Mouse (Mus musculus): ENCODE measurements around the gene Lrrc10b. TPM values are rescaled to one million over a fixed set of nuclear protein-coding genes. Genes with fewer than 3 reads are reported as not detected.

Lrrc10b gene
- polyA plus RNA-seq, 1 experiment = not detected

DNA sequence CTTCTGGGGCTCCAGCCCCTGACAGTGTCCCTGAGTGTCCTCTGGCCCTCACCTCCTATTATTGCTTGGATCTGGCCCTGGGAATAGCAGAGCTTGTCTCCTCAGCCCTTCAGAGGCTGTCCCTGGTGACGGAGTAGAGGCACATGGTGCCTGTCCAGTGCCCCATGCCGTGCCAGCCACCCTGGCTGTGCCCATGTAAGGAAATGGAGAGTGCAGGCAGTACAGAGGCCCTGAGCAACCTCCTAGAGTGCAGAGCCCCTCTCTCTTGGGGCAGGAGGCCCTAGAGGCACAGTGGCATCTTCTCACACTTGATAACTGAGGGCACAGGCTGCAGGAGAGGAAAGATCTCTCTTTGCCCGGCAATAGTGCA lies 1.9 kb downstream of the Lrrc10b start:
- 73% methylated on average over 3 of the region's 3 CpGs for WGBS
- no peak for TF ChIP-seq CTCF (IDR thresholded peaks at IDR 0.05; ENCODE audit: control insufficient read depth, insufficient read depth, low read length)
- TF ChIP-seq POLR2A (IDR thresholded peaks at IDR 0.05; ENCODE audit: borderline replicate concordance, control insufficient read depth, low read depth, low read length) = no peak
- Histone ChIP-seq H3K27ac (ENCODE audit: control insufficient read depth, insufficient read depth, low read depth, low read length, poor library complexity) (no peak overlapping the region), H3K4me1 (ENCODE audit: control insufficient read depth, insufficient read depth, low read length) (no peaks in the 10 kb centered on the region; the same call in 1 of the 2 replicates), H3K4me3 (replicated peaks; ENCODE audit: control insufficient read depth, low read depth, low read length) (no peak overlapping the region)

DNA sequence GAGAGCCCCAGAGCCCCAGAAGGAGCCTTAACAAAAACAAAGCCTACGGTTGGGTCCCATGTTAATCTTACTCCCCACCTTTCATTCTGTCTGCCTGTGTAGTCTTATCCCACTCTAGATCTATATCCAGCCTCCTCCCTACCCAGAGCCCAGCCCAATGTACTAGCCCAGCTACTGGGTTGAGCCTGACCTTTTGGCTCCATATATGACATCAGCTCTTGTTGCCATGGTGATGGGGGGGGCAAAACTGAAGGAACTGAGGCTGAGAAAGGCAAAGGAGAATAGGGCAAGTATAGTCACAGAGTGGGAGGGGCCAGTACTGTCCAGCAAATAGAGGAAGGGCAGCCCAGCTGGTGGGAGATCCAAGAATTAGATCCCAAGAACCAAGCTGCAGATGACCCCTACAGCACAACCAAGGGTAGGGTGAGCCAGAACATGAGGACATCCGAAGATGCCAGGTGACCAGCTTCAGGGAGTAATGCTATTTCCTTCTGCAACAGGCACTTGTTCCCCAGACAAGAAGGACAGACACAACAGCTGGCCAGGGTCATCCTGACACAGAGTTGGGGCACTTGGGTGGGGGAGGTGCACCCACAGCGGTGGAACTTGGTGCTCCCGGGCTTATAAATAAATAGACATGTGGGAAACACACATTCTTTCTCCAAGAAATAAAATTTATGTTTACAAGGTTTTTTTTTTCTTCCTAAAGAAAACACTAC lies 2.4 kb downstream of the Lrrc10b start:
- H3K4me3 ChIP-seq (replicated peaks; ENCODE audit: control insufficient read depth, low read depth, low read length) = no peak overlapping the region
- 59% methylated on average over 4 of the region's 4 CpGs for WGBS
- TF ChIP-seq POLR2A (IDR thresholded peaks at IDR 0.05; ENCODE audit: borderline replicate concordance, control insufficient read depth, low read depth, low read length) = no peak
- TF ChIP-seq CTCF (IDR thresholded peaks at IDR 0.05; ENCODE audit: control insufficient read depth, insufficient read depth, low read length) = no peak
- no peak overlapping the region for H3K27ac ChIP-seq (ENCODE audit: control insufficient read depth, insufficient read depth, low read depth, low read length, poor library complexity)
- no peaks in the 10 kb centered on the region; the same call in 1 of the 2 replicates for H3K4me1 ChIP-seq (ENCODE audit: control insufficient read depth, insufficient read depth, low read length)

DNA sequence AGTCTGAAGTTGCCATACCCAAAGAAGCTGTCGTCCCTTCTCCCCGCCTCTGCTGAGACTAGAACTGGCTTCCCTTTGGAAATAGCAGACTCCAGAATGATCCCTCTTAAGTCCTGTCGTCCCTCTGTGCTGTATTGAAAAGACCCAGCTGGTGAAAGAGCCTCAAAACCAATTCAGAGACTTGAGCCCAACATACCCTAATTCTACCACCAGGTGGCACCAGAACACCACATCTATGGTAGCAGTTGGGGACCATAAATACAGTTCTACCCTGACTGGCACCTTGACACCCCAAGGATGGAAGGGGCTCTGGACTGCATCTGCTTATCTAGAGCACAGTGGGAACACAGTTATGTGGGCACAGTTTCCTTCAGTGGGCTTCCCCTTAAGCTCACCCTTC lies 7.6 kb downstream of the Lrrc10b start:
- Histone ChIP-seq H3K4me3 (replicated peaks; ENCODE audit: control insufficient read depth, low read depth, low read length) (no peak overlapping the region), H3K27ac (ENCODE audit: control insufficient read depth, insufficient read depth, low read depth, low read length, poor library complexity) (no peak overlapping the region), H3K4me1 (ENCODE audit: control insufficient read depth, insufficient read depth, low read length) (no peaks in the 10 kb centered on the region)
- 8% methylated on average over 3 of the region's 3 CpGs for WGBS
- TF ChIP-seq CTCF (IDR thresholded peaks at IDR 0.05; ENCODE audit: control insufficient read depth, insufficient read depth, low read length) = peak; percentile 58
- no peak for TF ChIP-seq POLR2A (IDR thresholded peaks at IDR 0.05; ENCODE audit: borderline replicate concordance, control insufficient read depth, low read depth, low read length)

DNA sequence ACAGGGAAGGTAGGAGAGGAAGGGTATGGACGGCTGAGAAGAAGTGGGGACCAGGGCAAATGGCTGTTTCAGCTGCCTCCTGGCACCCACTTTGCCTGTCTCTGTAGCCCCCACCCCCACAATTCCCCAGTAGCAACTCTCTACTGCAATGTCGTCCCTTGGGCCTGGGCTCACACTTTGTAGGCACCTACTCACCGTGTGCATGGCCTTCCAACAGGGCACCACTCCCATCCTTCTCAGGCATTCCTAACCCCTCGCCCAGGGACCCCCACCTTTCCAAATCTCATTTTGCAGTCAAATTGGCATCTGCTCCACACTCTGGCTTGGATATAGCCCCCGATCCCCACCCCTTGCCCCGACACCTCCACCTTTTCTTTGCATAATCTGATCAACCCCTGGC lies 8.1 kb downstream of the Lrrc10b start:
- 71% methylated on average over 6 of the region's 6 CpGs for WGBS
- TF ChIP-seq CTCF (IDR thresholded peaks at IDR 0.05; ENCODE audit: control insufficient read depth, insufficient read depth, low read length) (no peak), POLR2A (IDR thresholded peaks at IDR 0.05; ENCODE audit: borderline replicate concordance, control insufficient read depth, low read depth, low read length) (no peak)
- no peaks in the 10 kb centered on the region for H3K4me1 ChIP-seq (ENCODE audit: control insufficient read depth, insufficient read depth, low read length)
- no peak overlapping the region for H3K27ac ChIP-seq (ENCODE audit: control insufficient read depth, insufficient read depth, low read depth, low read length, poor library complexity)
- H3K4me3 ChIP-seq (replicated peaks; ENCODE audit: control insufficient read depth, low read depth, low read length) = no peak overlapping the region

DNA sequence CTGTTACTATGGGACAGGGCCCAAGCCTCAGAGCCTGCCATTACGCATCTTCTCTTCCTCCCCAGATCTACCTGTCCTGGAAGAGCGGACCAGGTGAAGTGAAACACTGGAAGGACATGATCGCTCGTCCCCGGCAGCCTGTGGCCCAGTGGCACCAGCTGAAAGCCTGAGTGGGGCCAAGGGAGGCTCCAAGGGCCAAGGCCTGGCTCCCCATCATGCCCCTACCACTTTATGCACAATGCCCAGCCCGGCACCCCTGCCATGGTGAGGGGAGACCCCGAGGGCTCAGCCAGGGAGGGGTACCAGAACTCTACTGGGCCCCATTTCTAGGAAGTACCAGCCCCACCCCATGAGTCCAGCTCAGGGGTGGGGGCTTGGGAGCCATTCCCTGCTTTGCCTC lies 9.0 kb downstream of the Lrrc10b start:
- WGBS = 82% methylated on average over 7 of the region's 7 CpGs
- TF ChIP-seq CTCF (IDR thresholded peaks at IDR 0.05; ENCODE audit: control insufficient read depth, insufficient read depth, low read length) (no peak), POLR2A (IDR thresholded peaks at IDR 0.05; ENCODE audit: borderline replicate concordance, control insufficient read depth, low read depth, low read length) (no peak)
- H3K27ac ChIP-seq (ENCODE audit: control insufficient read depth, insufficient read depth, low read depth, low read length, poor library complexity) = no peak overlapping the region

DNA sequence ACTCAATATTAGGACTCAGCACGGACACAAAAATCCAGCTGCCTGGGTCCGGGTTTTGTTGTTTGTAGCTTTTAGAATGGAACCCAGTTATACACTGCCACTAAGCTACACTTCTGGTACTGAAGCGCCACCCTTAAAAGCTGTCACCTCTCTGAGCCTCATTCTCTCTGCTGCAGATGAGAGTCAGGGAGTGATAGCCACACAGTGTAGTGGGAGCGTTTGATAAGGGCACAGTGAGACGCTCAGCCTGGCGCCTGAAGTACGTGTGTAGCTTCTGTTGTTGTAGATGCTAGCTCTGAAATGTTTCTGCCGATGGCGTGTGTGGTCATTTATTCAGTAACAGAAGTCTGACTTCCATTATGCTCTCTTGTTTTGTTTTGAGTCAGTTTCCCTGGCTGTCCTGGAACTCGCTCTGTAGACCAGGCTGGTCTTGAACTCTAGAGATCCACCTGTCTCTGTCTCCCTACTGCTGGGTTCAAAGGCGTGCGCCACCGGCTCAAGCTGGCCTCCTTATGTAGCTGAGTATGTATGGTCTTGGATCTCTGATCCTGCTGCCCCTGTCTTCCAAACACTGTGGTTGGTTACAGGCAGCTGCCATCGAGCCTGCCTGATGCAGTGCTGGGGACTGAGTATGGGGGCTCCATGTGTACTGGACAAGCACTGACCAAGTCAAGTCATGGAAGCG lies 12.4 kb downstream of the Lrrc10b start:
- no peak overlapping the region for H3K27ac ChIP-seq (ENCODE audit: control insufficient read depth, insufficient read depth, low read depth, low read length, poor library complexity)
- H3K4me3 ChIP-seq (replicated peaks; ENCODE audit: control insufficient read depth, low read depth, low read length) = no peak overlapping the region
- H3K4me1 ChIP-seq (ENCODE audit: control insufficient read depth, insufficient read depth, low read length) = no peaks in the 10 kb centered on the region
- 76% methylated on average over 15 of the region's 15 CpGs for WGBS
- TF ChIP-seq POLR2A (IDR thresholded peaks at IDR 0.05; ENCODE audit: borderline replicate concordance, control insufficient read depth, low read depth, low read length) (no peak), CTCF (IDR thresholded peaks at IDR 0.05; ENCODE audit: control insufficient read depth, insufficient read depth, low read length) (no peak)

More for the DNA sequence above, 9.0 kb downstream of the Lrrc10b start:
- H3K4me3 ChIP-seq (replicated peaks; ENCODE audit: control insufficient read depth, low read depth, low read length) = no peak overlapping the region
- H3K4me1 ChIP-seq (ENCODE audit: control insufficient read depth, insufficient read depth, low read length) = no peaks in the 10 kb centered on the region

DNA sequence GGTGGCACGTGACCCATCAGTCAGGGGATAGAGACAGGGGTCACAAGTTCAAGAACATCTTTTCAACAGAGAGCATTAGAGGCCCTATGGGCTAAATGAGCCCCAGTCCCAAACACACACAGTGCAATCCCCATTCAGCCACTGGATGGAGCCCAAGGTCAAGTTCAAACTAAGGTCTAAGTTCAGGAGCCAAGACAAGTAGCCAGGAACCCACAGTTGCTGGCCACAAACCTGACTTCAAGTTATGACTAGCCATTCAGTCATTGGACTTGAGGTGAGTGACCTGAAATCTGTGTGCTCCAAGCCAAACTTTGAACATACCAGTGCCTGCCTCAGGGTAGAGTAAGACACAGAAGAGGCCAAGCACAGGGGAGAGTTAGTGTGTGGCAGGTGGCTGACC lies 19.8 kb downstream of the Lrrc10b start:
- Histone ChIP-seq H3K27ac (ENCODE audit: control insufficient read depth, insufficient read depth, low read depth, low read length, poor library complexity) (no peak overlapping the region), H3K4me3 (replicated peaks; ENCODE audit: control insufficient read depth, low read depth, low read length) (no peak overlapping the region), H3K4me1 (ENCODE audit: control insufficient read depth, insufficient read depth, low read length) (no peaks in the 10 kb centered on the region)
- no peak for TF ChIP-seq POLR2A (IDR thresholded peaks at IDR 0.05; ENCODE audit: borderline replicate concordance, control insufficient read depth, low read depth, low read length)
- TF ChIP-seq CTCF (IDR thresholded peaks at IDR 0.05; ENCODE audit: control insufficient read depth, insufficient read depth, low read length) = peak; percentile 20; the same call in 1 of the 2 replicates
- 66% methylated on average over 1 of the region's 1 CpGs for WGBS

DNA sequence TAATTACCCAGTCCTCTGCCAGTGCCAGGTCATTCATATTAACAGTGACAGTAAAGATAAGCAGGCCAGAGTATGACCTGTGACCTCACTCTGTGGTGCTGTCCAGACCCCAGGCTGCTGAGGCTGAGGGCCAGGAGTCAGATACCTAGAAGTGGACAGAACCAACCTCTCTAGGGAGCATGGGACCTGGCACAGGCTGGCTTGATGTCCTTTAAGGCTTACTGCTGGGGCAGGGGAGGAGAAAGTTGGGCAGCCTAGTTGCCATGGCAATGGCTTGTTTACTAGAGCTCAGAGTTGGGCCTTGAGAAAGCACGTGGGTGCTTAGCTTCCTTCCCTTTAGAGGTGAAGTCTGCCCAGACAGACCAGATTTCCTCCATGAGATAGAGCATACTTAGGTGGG lies 20.5 kb downstream of the Lrrc10b start:
- TF ChIP-seq POLR2A (IDR thresholded peaks at IDR 0.05; ENCODE audit: borderline replicate concordance, control insufficient read depth, low read depth, low read length) = no peak
- TF ChIP-seq CTCF (IDR thresholded peaks at IDR 0.05; ENCODE audit: control insufficient read depth, insufficient read depth, low read length) = no peak
- WGBS = 3% methylated on average over 1 of the region's 1 CpGs
- Histone ChIP-seq H3K4me1 (ENCODE audit: control insufficient read depth, insufficient read depth, low read length) (no peaks in the 10 kb centered on the region), H3K4me3 (replicated peaks; ENCODE audit: control insufficient read depth, low read depth, low read length) (no peak overlapping the region), H3K27ac (ENCODE audit: control insufficient read depth, insufficient read depth, low read depth, low read length, poor library complexity) (no peak overlapping the region)
